Mouse (Mus musculus) kidney, postnatal 25 days (tissue): Measurements from ENCODE around the gene Lsamp.

ENCODE experiments used
- DNase-seq, 2 experiments: peaks; one replicate each; pipeline ENCODE4 v3.0.0; 2021; ENCODE audit warnings: mixed read lengths in 2 of 2

The Lsamp gene

GRCm38 (mm10) chr16:40290132-40290531 lies 306.0 kb downstream of the Lsamp start:
- DNase-seq: no peak

- DNase-seq: no peak
Observed at GRCm38 (mm10) chr16:40294296-40294882, 310.2 kb downstream of the Lsamp start.

GRCm38 (mm10) chr16:40295240-40295639 lies 311.1 kb downstream of the Lsamp start:
- no peak for DNase-seq

GRCm38 (mm10) chr16:40307666-40308065 lies 323.5 kb downstream of the Lsamp start:
- DNase-seq: no peak

GRCm38 (mm10) chr16:40316199-40316598 lies 332.0 kb downstream of the Lsamp start:
- no peak for DNase-seq

GRCm38 (mm10) chr16:40324811-40325210 lies 340.6 kb downstream of the Lsamp start:
- DNase-seq: no peak

- DNase-seq: no peak
Observed at GRCm38 (mm10) chr16:40328249-40328820, 344.2 kb downstream of the Lsamp start.

- no peak for DNase-seq
Observed at GRCm38 (mm10) chr16:40369677-40370076, 385.5 kb downstream of the Lsamp start.

- no peak for DNase-seq
Observed at GRCm38 (mm10) chr16:40371291-40371690, 387.1 kb downstream of the Lsamp start.

- DNase-seq: no peak
Observed at GRCm38 (mm10) chr16:40375314-40375713, 391.2 kb downstream of the Lsamp start.

GRCm38 (mm10) chr16:40377129-40377799 lies 393.1 kb downstream of the Lsamp start:
- DNase-seq: no peak

- DNase-seq: no peak
Observed at GRCm38 (mm10) chr16:40392106-40392505, 407.9 kb downstream of the Lsamp start.

- DNase-seq: no peak
Observed at GRCm38 (mm10) chr16:40399531-40399930, 415.4 kb downstream of the Lsamp start.

- no peak for DNase-seq
Observed at GRCm38 (mm10) chr16:40434280-40434679, 450.1 kb downstream of the Lsamp start.

GRCm38 (mm10) chr16:40436415-40436814 lies 452.3 kb downstream of the Lsamp start:
- no peak for DNase-seq

- DNase-seq: no peak
Observed at GRCm38 (mm10) chr16:40437879-40438278, 453.7 kb downstream of the Lsamp start.

- DNase-seq: no peak
Observed at GRCm38 (mm10) chr16:40438876-40439275, 454.7 kb downstream of the Lsamp start.

GRCm38 (mm10) chr16:40446587-40446986 lies 462.4 kb downstream of the Lsamp start:
- no peak for DNase-seq

GRCm38 (mm10) chr16:40463411-40464058 lies 479.4 kb downstream of the Lsamp start:
- no peak for DNase-seq

- peak in 1 of 2 experiments; percentile 42 for DNase-seq
Observed at GRCm38 (mm10) chr16:40466596-40466995, 482.4 kb downstream of the Lsamp start.

- no peak for DNase-seq
Observed at GRCm38 (mm10) chr16:40470946-40471345, 486.8 kb downstream of the Lsamp start.

- DNase-seq: no peak
Observed at GRCm38 (mm10) chr16:40471967-40472366, 487.8 kb downstream of the Lsamp start.

GRCm38 (mm10) chr16:40491606-40492005 lies 507.4 kb downstream of the Lsamp start:
- DNase-seq: no peak
